Mouse (Mus musculus) spleen, adult 2 months (tissue): Measurements from ENCODE around the gene Map3k3. TPM values are rescaled to one million over a fixed set of nuclear protein-coding genes. Genes with fewer than 3 reads are reported as not detected.

Experiments
- DNase-seq, 2 experiments: peaks; one replicate each; pipeline versions ENCODE4 v3.0.0 to v3.0.0-alpha.2; 2012 to 2021; ENCODE audit warnings: low spot score in 2 of 2, low read depth in 1 of 2
- H3K27ac ChIP-seq: fragments of 200-500 bp; 2 replicates; pipeline ENCODE4 v1.5.1; 2012; ENCODE audit warnings: low read length, inconsistent platforms; ENCODE audit not compliant: insufficient read depth
- H3K27me3 ChIP-seq: fragments of 200-500 bp; 2 replicates; pipeline ENCODE4 v1.6.1; 2012; ENCODE audit warnings: mild to moderate bottlenecking, moderate library complexity, low read length, inconsistent platforms; ENCODE audit not compliant: control insufficient read depth, insufficient read depth
- H3K36me3 ChIP-seq: fragments of 200-500 bp; 2 replicates; pipeline ENCODE4 v1.6.1; 2012; ENCODE audit warnings: mild to moderate bottlenecking, low read length, inconsistent platforms; ENCODE audit not compliant: control insufficient read depth, insufficient read depth
- H3K4me1 ChIP-seq: fragments of 200-500 bp; 2 replicates; pipeline ENCODE4 v1.6.1; 2011; ENCODE audit warnings: inconsistent platforms; ENCODE audit not compliant: control insufficient read depth, insufficient read depth, insufficient read length
- H3K4me3 ChIP-seq: fragments of 200-500 bp; 2 replicates; pipeline ENCODE4 v1.5.1; 2011; ENCODE audit warnings: mild to moderate bottlenecking, inconsistent platforms; ENCODE audit not compliant: insufficient read depth, insufficient read length; ENCODE audit errors: extremely low read depth
- CTCF ChIP-seq: fragments of 200-500 bp; IDR thresholded peaks from 2 replicates; pipeline ENCODE4 v1.5.1; 2011; ENCODE audit warnings: mild to moderate bottlenecking, inconsistent platforms; ENCODE audit not compliant: insufficient read depth, insufficient read length, insufficient replicate concordance; ENCODE audit errors: extremely low read depth
- POLR2A ChIP-seq: fragments of 200-500 bp; IDR thresholded peaks from 2 replicates; pipeline ENCODE4 v1.6.1; 2011; ENCODE audit warnings: low read depth, low read length, inconsistent platforms
- WGBS: fragments of 180-500 bp; shearing (Covaris S2); methylation state at CpG from one replicate; pipeline ENCODE4 v1.1.7; 2018; 5-methylcytosine and 5-hydroxymethylcytosine counted together
- polyA plus RNA-seq: library from polyadenylated mRNA; depleted of rRNA; stranded (reverse); fragments of >200 nt; gene quantifications from 2 replicates; pipeline ENCODE4 v1.2.3, GENCODE M21; 2012

Map3k3 gene
- polyA plus RNA-seq, 1 experiment: 34.1 TPM

GRCm38 (mm10) chr11:106084911-106085561, 623 bp downstream of the Map3k3 start:
- peak overlapping the region; percentile 86 for H3K4me3 ChIP-seq
- H3K27me3 ChIP-seq: no peaks in the 10 kb centered on the region
- H3K36me3 ChIP-seq: no peaks in the 10 kb centered on the region
- peak; percentile 29 to 74 for DNase-seq
- H3K27ac ChIP-seq: peak overlapping the region; percentile 89
- no peaks in the 10 kb centered on the region; the same call in 1 of the 2 replicates for H3K4me1 ChIP-seq
- WGBS: under 1% methylated on average over 60 of the region's 61 CpGs
- TF ChIP-seq POLR2A (peak; percentile 14; the same call in 1 of the 2 replicates), CTCF (no peak)

GRCm38 (mm10) chr11:106098223-106098622, 13.8 kb downstream of the Map3k3 start:
- Histone ChIP-seq H3K27me3 (no peaks in the 10 kb centered on the region), H3K27ac (no peak overlapping the region), H3K4me3 (no peak overlapping the region), H3K36me3 (peaks cover 3% of the 10 kb centered on the region), H3K4me1 (peaks cover 2% of the 10 kb centered on the region; the same call in 1 of the 2 replicates)
- TF ChIP-seq CTCF: no peak
- no peak for DNase-seq
- WGBS: 51% methylated on average over 1 of the region's 1 CpGs

GRCm38 (mm10) chr11:106102866-106103265, 18.5 kb downstream of the Map3k3 start:
- WGBS: 64% methylated on average over 3 of the region's 3 CpGs
- no peak overlapping the region for H3K27ac ChIP-seq
- H3K27me3 ChIP-seq: no peaks in the 10 kb centered on the region
- no peak overlapping the region for H3K4me3 ChIP-seq
- TF ChIP-seq CTCF: no peak
- no peak for TF ChIP-seq POLR2A
- H3K4me1 ChIP-seq: peaks cover 11% of the 10 kb centered on the region
- no peak for DNase-seq
- peaks cover 4% of the 10 kb centered on the region for H3K36me3 ChIP-seq

GRCm38 (mm10) chr11:106106047-106106587, 21.7 kb downstream of the Map3k3 start:
- peak; percentile 29 to 60 for DNase-seq
- Histone ChIP-seq H3K27ac (peak overlapping the region; percentile 50), H3K4me3 (peak overlapping the region; percentile 11; the same call in 1 of the 2 replicates), H3K27me3 (no peaks in the 10 kb centered on the region), H3K36me3 (peaks cover 5% of the 10 kb centered on the region), H3K4me1 (peaks cover 11% of the 10 kb centered on the region)
- TF ChIP-seq POLR2A: no peak
- TF ChIP-seq CTCF: no peak
- WGBS: 14% methylated on average over 8 of the region's 8 CpGs

- Histone ChIP-seq H3K36me3 (peaks cover 14% of the 10 kb centered on the region), H3K27ac (no peak overlapping the region), H3K4me1 (peaks cover 2% of the 10 kb centered on the region; the same call in 1 of the 2 replicates), H3K27me3 (no peaks in the 10 kb centered on the region), H3K4me3 (no peak overlapping the region)
- TF ChIP-seq POLR2A (no peak), CTCF (no peak)
- no peak for DNase-seq
Measured at GRCm38 (mm10) chr11:106111688-106112087, 27.3 kb downstream of the Map3k3 start.

- no peak for DNase-seq
- TF ChIP-seq POLR2A: no peak
- no peak for TF ChIP-seq CTCF
- WGBS: 82% methylated on average over 5 of the region's 5 CpGs
- H3K27me3 ChIP-seq: no peaks in the 10 kb centered on the region
- peak overlapping the region; percentile 95 for H3K27ac ChIP-seq
- H3K36me3 ChIP-seq: peaks cover 25% of the 10 kb centered on the region
- H3K4me3 ChIP-seq: no peak overlapping the region
- peaks cover 13% of the 10 kb centered on the region for H3K4me1 ChIP-seq
Measured at GRCm38 (mm10) chr11:106122221-106122620, 37.8 kb downstream of the Map3k3 start.

GRCm38 (mm10) chr11:106122736-106123135, 38.3 kb downstream of the Map3k3 start:
- no peak overlapping the region for H3K4me3 ChIP-seq
- WGBS: 7% methylated on average over 3 of the region's 3 CpGs
- peaks cover 13% of the 10 kb centered on the region for H3K4me1 ChIP-seq
- H3K36me3 ChIP-seq: peaks cover 20% of the 10 kb centered on the region
- H3K27ac ChIP-seq: peak overlapping the region; percentile 95
- TF ChIP-seq CTCF (no peak), POLR2A (no peak)
- no peaks in the 10 kb centered on the region for H3K27me3 ChIP-seq
- peak; percentile 18 to 56 for DNase-seq
